Mouse (Mus musculus) retina, embryonic 14.5 days (tissue): ENCODE measurements at regions not wholly inside any gene's neighbourhood (a gene's known extent, or its start where the extent isn't known, plus 50 kb on each side); places are given as distances from the start of the nearest gene placed in this dataset.
A peak's percentile ranks its signal among the peaks of the same experiment; 100 is the strongest.

Experiments used
- DNase-seq: peaks from one replicate; pipeline ENCODE4 v3.0.0-alpha.2; 2015; ENCODE audit warnings: low spot score

DNA sequence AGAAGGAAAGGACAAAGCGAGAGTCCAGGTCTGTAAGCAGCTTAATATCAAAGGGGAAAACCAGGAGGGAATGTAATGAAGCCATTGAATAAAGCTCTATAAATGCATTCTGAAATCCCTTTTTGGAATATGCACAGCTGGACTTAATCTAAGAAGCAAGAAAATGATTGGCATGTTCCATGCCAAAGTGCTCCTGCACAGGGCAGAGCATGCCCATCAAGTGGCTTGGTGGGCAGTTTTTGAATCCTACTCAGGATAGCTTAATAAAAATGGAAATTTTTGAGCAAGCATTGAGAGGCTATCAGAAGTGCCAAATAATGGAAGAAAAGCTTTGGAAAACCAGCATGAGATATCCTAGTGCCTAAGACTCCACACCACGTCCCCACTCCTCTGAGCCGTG is 466.1 kb downstream of the Epm2a start:
- no peak for DNase-seq

DNA sequence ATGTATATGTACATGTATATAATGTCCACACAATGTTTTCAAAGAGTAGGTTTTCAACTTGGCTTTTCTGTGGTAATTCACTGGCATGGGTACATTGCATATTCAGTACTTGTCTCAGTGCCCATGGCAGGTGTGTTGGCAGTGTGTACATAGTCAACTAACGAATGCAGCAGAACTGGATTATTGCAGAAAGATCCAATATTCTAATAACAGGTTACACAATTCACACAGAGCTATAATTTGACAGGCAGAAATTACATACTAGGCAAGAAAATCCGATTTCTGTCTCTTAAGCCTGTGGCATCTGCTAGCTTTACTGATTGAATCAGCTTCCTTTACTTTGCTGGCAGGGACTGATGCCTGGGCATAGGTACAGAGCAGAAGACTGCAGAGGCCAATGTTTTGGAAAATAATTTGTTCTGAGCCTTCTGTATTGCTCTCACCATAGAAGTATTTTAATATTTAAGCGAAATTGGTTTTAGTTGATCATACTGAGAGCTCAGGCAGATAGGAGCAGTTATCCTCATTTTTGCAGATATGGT is 479.3 kb downstream of the Epm2a start:
- DNase-seq: no peak

DNA sequence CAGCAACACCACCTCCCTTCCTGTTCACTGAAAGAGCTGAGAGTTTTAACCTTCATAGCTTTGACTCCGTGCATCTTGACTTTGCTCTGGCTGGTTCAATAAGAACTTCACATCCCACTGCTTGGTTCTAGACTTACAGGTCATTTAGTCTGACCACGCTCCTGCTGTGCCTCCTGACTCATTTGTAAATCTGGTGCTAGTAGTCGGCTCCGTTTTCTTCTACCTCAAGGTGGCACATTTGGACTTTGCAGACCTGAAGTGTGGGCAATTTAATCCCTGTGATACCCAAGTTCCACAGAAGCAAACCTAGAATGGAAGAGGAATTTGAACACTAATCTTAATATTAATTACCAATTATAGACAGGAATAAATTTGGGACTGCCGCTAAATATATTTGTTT is 497.9 kb downstream of the Epm2a start:
- DNase-seq: no peak

DNA sequence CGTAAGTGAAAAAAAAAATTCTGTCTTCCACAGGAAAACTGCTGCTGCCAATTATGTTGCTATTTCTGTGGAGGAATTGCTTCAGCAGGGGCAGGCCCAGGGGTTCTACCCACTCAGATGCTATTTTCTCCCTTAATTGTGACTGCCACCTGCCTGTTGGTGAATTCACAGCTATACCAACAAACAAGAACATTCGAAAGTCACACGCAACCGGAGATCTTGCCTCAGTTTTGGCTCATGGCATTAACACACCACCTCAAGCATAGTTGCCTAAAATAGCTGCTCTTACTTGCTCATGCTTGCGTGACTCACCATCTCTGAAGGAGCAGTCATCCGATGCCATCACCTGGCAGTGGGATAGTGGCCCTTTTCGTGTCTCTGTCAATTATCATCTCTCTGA is 498.3 kb downstream of the Epm2a start:
- no peak for DNase-seq

DNA sequence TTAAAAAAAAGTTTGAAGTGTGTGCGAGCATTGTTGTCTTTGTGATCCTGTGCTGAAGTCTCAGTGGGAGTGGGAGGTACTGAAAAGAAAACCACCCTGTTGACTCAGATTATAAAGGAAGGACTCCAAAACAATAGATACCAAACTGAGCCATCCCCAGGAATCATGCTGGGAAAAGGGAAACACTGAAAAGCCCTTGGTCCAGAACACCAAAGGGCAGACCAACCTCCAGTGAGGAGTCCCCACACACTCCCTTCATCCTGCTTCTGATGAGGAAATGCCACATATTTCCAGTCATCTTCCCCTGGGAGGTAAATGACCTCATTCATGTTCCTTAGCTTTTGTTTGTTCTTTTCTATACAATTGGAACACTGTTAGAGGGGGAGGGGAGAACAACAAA is 502.9 kb downstream of the Epm2a start:
- no peak for DNase-seq

DNA sequence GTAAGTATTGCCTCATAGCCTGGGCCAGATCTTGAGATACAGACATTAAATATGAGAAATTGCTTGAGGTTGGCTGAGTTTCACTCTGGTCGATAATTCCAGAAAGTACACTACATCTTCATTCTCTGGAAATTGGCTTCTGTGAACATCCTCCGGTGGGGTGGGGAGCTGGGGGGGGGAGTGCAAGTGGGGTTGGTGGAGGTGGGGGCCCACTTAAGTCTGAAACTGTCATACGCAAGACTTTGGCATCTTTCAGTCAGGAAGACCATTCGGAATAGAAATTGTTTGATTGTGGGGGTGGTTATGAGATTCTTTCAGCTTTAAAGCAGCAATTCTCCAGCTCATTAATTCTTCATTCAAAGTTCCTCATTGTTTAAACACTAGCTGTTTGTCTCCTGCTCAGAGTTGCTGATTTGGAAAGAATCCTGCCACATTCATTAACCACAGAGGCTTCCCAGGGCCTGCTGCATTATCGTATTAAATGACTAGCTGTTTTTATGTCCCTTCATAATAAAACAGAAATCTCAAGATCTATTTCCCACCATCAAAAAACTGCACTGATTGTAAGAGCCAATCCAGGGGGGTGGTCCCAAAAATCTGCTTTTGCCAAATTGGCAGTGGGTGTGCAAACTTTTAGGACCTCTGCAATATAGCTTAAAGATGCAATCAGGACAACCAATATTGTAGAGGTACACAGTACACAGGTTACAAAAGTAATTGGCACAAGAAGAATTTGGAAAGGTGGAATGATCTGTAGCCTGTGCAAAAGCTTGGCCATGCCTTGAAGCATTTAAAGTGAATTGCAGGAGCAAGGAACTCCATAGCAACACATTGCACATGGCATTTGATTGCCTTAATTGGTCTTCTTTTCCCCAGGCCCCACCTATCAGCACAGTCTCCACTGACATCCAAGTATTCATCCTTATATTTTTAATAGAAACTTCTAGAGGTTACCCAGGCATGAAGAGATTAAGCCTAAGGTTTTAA is 532.2 kb downstream of the Epm2a start:
- DNase-seq: peak; percentile 47

DNA sequence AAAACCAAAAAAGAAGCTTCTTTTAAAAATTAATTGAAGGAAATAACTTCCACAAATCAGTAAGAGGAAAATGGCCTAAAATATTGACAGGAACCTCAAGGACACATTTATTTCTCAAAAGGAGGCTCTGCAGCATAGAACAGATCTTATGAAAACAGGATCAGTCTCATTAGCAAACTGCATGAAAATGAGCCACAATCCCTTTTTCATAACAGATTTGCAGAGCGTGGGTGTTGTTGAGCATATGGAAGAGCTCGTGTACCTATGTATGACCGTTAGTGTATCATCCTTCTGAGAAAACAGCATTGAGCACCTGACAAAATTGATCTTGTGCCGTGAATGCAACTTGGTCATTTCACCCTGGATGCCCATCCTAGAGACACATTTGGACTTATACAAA is 543.0 kb downstream of the Epm2a start:
- DNase-seq: no peak

DNA sequence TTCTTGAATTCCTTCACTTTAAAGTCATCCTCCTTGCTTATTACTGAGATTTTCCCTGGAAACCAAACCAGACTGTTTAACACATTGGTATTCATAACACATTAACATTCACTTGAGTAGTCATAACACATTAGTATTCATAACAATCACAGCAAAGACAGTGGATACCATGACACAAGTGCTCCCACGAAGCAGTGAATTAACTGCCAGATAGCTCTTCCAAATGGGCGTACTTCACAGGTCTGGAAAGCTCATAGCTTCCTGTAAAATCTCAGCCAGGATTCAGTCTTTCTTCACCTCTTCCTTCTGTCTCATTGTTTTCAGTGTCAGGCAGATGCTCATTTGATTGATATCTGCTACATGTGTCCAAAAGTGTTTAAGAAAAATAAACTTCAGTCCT is 545.7 kb downstream of the Epm2a start:
- DNase-seq: no peak

DNA sequence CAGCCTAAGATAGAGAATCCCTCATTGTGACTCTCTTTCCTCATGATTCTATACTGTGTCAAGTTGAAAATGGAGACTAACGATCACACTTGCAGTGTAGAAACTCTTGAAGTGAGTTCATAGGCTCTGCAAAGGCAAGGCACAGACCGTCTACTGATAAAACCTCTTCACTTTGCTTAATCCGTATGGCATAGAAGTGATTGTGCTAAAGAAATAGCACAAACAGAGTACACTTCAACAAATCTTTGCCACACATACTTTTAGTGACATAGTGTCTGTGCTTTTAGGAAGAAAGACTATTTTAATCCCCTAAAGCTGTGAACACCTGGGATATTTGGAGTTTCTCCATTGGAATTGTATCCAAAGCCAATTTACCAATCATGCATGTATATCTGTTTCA is 578.9 kb downstream of the Epm2a start:
- DNase-seq: no peak

DNA sequence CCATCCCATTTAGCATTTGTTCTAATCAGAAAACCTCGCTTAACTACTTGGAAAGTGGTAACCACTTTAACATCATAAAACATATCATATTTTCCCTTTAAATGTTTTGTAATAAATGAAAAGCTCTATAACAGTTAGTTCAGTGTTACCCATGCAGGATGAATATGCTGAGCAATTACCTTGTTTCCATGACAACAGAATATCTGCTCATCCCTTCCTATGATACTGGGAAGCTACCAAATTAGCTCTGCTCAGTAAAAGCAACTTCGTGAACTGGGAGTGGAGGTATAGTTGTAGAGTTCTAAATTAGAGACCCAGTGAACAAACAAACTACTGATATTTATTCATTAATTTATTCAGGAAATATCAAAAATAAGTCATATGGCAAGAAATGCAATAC is 595.0 kb downstream of the Epm2a start:
- DNase-seq: no peak

DNA sequence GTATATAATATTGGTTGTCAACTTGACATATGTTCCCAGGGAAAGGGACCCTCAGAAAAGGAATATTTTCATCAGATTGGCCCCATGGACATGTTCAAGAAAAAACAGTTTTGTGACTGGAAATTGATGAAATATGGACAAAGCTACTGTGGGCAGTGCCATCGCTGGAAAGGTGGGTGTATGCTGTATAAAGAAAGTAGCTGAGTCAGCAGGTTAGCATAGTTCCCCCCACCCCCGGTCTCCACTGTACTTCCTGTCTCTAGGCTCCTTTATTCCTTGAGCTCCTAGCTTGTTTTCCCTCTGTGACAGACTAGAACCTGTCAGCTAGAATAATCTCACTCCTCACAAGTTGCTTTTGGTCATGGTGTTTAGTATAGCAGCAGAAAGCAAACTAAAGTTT is 599.6 kb downstream of the Epm2a start:
- no peak for DNase-seq

DNA sequence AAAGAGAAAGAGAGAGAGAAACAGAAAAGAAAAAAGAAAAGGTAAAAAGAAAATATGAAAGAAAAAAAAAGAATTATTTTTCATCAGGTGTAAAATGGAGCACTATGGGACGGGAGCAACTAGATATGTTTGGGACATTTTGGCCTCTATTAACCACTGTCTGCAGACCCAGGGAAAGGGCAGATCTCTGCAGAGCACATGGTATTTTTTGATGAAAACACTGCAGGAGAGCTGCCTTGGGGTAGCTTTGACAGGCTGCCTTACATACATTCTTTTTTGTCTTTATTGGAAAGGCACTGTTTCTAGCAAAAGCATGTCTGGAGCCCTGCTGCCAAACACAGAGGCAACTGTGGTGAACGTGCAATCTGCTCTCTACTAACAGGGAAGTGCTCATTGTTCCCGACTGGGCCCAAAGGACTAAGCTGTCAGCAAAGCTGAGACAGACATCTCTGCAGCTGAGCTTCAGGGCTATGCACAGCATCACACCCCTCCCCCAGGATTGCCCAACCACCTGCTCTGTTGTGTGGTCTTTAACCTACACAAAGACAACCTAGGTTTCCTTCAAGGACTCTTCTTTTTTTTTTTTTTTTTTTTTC is 617.2 kb downstream of the Epm2a start:
- DNase-seq: no peak

DNA sequence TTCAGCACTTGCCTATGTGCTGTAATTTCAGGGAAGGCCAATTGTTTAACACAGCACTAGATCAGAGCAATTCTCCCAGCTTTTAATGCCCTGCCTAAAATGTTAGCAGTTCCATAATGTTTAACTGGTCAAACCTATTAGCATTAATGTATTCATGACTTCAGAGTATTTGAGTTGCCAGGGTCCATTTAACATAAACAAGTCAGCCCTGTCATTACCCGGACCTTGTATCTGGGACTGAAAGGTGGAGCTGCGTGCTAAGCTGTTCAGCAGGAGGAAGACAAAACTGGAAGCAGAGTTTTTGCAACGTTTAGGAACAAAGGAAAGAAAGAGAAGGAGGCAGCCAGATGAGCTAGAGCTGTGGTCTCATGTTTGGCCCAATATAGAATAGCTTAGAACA is 661.8 kb downstream of the Epm2a start:
- DNase-seq: no peak

DNA sequence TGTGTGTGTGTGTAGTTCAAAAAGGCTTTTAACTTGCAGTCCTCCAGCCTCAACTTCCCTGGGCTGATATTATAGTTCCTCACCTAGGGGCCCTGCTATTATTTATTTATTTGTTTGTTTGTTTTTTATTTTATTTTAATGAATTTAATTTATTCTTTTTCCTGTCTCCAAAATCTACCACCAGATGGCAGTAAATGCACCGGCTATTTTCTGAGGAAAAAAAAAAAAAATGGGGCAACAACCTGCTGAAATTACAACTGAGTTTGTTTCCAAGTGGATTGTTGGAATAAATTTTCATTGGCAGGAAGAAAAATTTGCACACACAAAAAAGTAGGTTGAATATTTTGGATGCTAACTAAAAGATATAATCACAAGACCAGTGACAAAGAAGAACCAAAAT is 662.7 kb downstream of the Epm2a start:
- DNase-seq: peak; percentile 21

DNA sequence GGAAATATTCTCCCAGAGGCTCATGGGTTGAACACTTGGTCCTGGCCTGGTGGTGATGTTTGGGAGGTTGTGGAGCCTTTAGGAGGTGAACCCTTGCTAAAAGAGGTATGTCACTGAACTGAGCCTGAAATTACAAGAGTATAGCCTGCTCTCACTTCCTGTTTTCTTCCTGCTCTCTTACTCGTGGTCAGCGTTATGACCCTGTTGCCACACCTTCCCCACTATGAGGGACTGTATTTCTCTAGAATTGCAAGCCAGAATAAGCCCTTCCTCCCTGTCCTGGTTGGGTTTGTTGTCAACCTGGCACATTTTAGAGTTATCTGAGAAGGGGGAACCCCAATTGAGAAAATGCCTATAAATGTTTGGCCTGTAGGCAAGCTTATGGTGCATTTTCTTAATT is 674.1 kb downstream of the Epm2a start:
- DNase-seq: no peak

DNA sequence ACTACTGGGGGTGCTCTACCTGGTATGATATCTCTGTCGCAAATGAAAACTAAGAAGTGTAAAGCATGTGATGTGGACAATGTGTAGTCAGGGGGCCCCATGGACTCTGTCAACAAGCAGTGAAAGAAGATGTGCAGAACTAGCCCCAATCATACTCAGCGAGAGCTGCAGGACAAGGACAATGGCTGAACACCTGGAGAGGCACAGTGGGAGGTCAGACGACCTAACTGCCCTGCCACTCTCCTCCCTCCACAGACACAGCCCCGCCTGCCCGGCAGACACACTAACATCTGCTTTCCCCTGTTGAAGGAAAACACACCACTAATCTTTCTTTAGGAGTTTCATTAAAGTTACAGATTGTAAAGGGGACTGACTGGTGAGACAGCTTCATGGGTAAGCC is 675.1 kb downstream of the Epm2a start:
- DNase-seq: peak; percentile 13

DNA sequence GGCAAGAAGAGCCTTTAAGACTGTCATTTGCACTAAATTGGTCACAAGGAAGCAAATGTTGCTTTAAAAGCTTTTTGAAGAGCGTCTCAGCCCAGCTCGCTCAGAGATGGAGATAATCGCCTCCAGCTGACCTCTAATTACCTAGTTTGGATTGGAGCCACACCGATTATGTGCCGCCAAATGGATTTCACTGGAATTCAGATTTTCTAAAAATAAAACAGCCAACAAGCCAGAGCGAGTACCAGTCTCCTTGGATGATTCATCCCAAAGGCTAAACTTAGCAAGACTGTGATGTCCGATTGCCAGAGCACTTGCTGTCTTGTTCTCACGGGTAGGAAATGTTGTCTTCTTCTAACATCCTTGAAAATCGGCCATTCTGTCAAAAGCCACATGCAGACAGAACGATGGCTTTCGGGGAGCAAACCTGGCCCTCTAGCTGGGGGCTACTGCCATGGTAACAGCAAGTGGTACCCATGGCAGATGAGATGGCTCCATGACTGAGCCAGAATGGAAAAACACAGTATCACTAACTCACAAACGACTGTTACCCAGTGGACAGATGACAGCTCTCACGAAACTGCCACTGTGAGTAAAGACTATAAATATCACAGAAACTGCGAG is 676.1 kb downstream of the Epm2a start:
- DNase-seq: peak; percentile 24

DNA sequence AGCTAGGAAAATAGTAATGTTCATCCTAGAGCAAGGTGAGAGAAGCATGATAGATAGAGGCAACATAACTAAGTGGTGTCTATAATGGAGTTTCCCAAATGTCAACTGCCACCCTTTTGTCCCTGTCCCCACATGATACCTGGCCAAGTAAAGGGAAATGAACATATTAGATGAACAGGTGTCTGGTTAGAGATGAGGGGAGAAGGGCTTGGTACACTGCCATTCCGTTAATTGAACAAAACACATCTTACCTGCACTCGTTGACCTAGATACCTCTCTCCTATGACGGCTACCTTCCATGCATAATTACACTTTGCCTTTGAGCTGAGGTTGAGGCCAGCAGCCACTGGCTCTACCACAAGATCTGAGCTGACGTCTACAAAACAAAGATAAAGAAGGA is 677.4 kb downstream of the Epm2a start:
- DNase-seq: no peak

DNA sequence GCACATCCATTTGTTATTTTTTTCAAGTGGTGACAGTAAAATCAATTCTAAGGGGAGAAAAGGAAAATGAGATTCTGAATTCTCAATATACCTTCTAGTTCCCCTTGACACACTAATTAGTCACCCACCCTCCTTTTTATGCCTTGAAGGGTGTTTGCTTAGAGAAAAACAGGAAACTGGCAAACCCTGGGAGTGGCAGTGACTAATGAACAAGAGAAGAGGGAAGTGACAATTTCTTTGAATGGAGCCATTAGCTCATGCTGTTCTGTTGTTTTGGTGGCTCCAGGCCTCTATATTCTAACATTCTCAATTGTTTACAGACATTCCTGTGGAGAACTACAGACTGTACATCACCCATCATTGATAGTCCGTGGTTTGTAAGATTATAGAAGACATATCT is 692.0 kb downstream of the Epm2a start:
- no peak for DNase-seq

DNA sequence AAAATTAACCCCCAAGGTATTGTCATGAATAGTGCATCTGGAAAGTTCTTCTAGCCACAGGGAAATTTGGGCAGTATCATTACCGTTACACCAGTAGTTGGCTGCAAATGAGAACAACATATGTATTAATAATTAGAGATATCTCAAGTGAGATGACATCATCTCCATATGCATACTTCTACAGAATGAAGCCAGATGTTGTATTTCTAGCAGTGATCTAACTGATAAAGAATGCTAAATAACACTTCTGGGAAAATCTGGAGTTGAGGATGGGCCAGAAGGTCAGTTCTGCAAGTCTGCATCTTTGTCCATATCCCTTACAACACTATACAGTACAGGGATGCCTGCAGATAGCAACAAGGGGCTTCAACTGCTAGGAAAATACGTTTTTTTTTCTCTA is 702.7 kb downstream of the Epm2a start:
- DNase-seq: no peak

DNA sequence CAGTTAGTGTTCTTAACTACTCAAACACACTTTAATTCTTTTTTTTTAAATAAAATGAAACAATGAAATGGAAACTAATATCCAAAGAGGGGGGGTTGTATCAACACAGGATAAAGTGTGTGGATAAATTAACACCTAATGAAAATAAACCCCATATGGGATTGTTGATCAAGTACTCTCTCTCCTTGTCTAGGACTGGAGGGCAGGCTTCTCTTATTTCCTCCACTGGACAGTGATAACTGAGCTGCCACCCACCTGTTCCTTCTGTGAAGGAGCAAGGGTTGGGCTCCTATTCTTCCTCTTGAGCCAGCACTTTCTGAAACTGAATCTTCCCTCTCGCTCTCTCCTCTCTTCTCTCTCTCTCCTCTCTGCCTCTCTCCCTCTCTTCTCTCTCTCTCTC is 716.5 kb downstream of the Epm2a start:
- no peak for DNase-seq

DNA sequence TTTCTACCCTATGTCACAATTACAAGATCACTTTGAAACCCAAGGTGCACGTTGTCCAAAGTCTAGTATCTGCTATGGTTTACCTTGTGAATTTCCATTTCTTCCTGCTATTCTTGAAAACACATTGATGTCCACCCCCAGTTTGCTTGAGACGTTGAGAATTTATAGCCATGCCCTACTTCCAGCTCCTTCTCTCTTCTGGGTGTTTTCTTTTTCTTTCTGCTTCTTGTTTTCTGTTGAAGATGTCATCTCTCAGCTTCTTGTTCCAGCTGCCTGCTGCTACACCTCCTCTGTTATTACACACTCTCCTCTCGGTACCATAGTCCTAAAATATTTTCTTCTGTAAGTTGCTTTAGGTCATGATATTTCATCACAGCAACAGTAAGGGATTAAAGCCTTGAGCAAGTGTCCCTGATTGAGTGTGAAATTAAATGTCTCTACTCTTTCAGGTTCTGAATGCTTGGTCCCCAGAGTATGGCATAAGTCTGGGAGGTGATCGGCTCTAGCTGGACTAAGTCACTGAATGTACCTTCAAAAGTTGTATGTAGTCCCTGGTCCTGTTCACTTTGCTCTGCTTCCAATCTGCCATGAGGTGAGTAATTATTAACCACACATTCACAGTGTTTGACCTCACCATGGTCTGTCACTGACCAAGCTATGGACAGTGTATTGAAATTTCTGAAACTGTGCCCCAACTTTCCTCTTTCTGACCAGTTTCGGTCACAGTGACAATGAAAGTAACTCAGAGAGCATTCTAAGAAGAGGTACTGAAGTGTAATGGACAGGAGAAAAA is 718.1 kb downstream of the Epm2a start:
- no peak for DNase-seq
